Mouse (Mus musculus) embryonic facial prominence, embryonic 12.5 days (tissue): ENCODE results near the gene Gm10283. TPM values are rescaled to one million over a fixed set of nuclear protein-coding genes. Genes with fewer than 3 reads are reported as not detected.

ENCODE experiments used
- ATAC-seq: fragments of 200-750 bp; cut with Nextera tagmentation; 2 replicates; pipeline ENCODE4 v1.8.0; 2017; ENCODE audit not compliant: insufficient number of reproducible peaks, insufficient read depth, low FRiP score, low TSS enrichment
- H3K27ac ChIP-seq: fragments of 300-500 bp; sonication (generic); 2 replicates; pipeline ENCODE4 v1.5.1; 2016; ENCODE audit warnings: mild to moderate bottlenecking
- H3K27me3 ChIP-seq: fragments of 300-500 bp; sonication (generic); 2 replicates; pipeline ENCODE4 v1.6.1; 2016; ENCODE audit warnings: mild to moderate bottlenecking, moderate library complexity
- H3K36me3 ChIP-seq: fragments of 300-500 bp; sonication (generic); 2 replicates; pipeline ENCODE4 v1.6.1; 2016; ENCODE audit warnings: mild to moderate bottlenecking
- H3K4me1 ChIP-seq: fragments of 300-500 bp; sonication (generic); 2 replicates; pipeline ENCODE4 v1.6.1; 2016
- H3K4me2 ChIP-seq: fragments of 300-500 bp; sonication (generic); replicated peaks from 2 replicates; pipeline ENCODE4 v1.6.1; 2016; ENCODE audit warnings: mild to moderate bottlenecking, moderate library complexity
- H3K4me3 ChIP-seq: fragments of 300-500 bp; sonication (generic); 2 replicates; pipeline ENCODE4 v1.5.1; 2016; ENCODE audit warnings: mild to moderate bottlenecking
- H3K9ac ChIP-seq: fragments of 300-500 bp; sonication (generic); 2 replicates; pipeline ENCODE4 v1.6.1; 2016; ENCODE audit warnings: mild to moderate bottlenecking, moderate library complexity
- H3K9me3 ChIP-seq: fragments of 300-500 bp; sonication (generic); 2 replicates; pipeline ENCODE4 v1.6.1; 2016; ENCODE audit warnings: mild to moderate bottlenecking, moderate library complexity
- WGBS: fragments of 180-500 bp; shearing (Covaris S2); methylation state at CpG from one replicate; pipeline ENCODE4 v1.1.7; 2016; 5-methylcytosine and 5-hydroxymethylcytosine counted together
- polyA plus RNA-seq: library from polyadenylated mRNA; unstranded; fragments of >200 nt; fragmentation: Nextera tagmentation; extraction: Ambion mirVana; gene quantifications from 2 replicates; pipeline ENCODE4 v1.2.1, GENCODE M21; 2016

Gm10283 gene
- polyA plus RNA-seq, 1 experiment from 2014 or later = not detected

GRCm38 (mm10) chr8:60438557-60438956 is 64.4 kb downstream of the Gm10283 start:
- Histone ChIP-seq H3K4me2 (no peak overlapping the region), H3K9ac (no peak overlapping the region), H3K27me3 (no peaks in the 10 kb centered on the region), H3K27ac (no peak overlapping the region), H3K36me3 (no peaks in the 10 kb centered on the region), H3K9me3 (no peaks in the 10 kb centered on the region), H3K4me3 (no peak overlapping the region), H3K4me1 (no peaks in the 10 kb centered on the region)
- 35% methylated on average over 3 of the region's 3 CpGs for WGBS
- no peak for ATAC-seq

- H3K4me2 ChIP-seq = no peak overlapping the region
- no peaks in the 10 kb centered on the region for H3K4me1 ChIP-seq
- no peak overlapping the region for H3K9ac ChIP-seq
- H3K27me3 ChIP-seq = no peaks in the 10 kb centered on the region
- ATAC-seq = no peak
- no peaks in the 10 kb centered on the region for H3K9me3 ChIP-seq
- 89% methylated on average over 3 of the region's 3 CpGs for WGBS
- no peak overlapping the region for H3K27ac ChIP-seq
- no peak overlapping the region for H3K4me3 ChIP-seq
- no peaks in the 10 kb centered on the region for H3K36me3 ChIP-seq
These were observed 66.1 kb downstream of the Gm10283 start for GRCm38 (mm10) chr8:60436872-60437271.

- H3K36me3 ChIP-seq = no peaks in the 10 kb centered on the region
- no peaks in the 10 kb centered on the region for H3K4me1 ChIP-seq
- H3K27me3 ChIP-seq = no peaks in the 10 kb centered on the region
- ATAC-seq = no peak
- 97% methylated on average over 5 of the region's 5 CpGs for WGBS
- H3K4me3 ChIP-seq = no peak overlapping the region
- no peak overlapping the region for H3K27ac ChIP-seq
- H3K4me2 ChIP-seq = no peak overlapping the region
- no peak overlapping the region for H3K9ac ChIP-seq
- no peaks in the 10 kb centered on the region for H3K9me3 ChIP-seq
These were observed 70.3 kb downstream of the Gm10283 start for GRCm38 (mm10) chr8:60432649-60433048.

- H3K9ac ChIP-seq = no peak overlapping the region
- 78% methylated on average over 8 of the region's 8 CpGs for WGBS
- no peak for ATAC-seq
- H3K4me2 ChIP-seq = no peak overlapping the region
- H3K27me3 ChIP-seq = no peaks in the 10 kb centered on the region
- no peaks in the 10 kb centered on the region for H3K36me3 ChIP-seq
- H3K4me3 ChIP-seq = no peak overlapping the region
- H3K27ac ChIP-seq = no peak overlapping the region
- no peaks in the 10 kb centered on the region for H3K4me1 ChIP-seq
- no peaks in the 10 kb centered on the region for H3K9me3 ChIP-seq
These were observed 96.6 kb downstream of the Gm10283 start for GRCm38 (mm10) chr8:60406358-60406757.

- Histone ChIP-seq H3K27me3 (no peaks in the 10 kb centered on the region), H3K4me1 (no peaks in the 10 kb centered on the region), H3K4me2 (no peak overlapping the region), H3K9me3 (no peaks in the 10 kb centered on the region), H3K4me3 (no peak overlapping the region), H3K27ac (no peak overlapping the region), H3K9ac (no peak overlapping the region), H3K36me3 (no peaks in the 10 kb centered on the region)
- ATAC-seq = no peak
- WGBS = 47% methylated on average over 6 of the region's 6 CpGs
These were observed 97.9 kb downstream of the Gm10283 start for GRCm38 (mm10) chr8:60404994-60405548.

GRCm38 (mm10) chr8:60393675-60394074 is 109.3 kb downstream of the Gm10283 start:
- no peak overlapping the region for H3K4me3 ChIP-seq
- H3K4me1 ChIP-seq = no peaks in the 10 kb centered on the region
- 81% methylated on average over 4 of the region's 4 CpGs for WGBS
- no peak overlapping the region for H3K9ac ChIP-seq
- no peaks in the 10 kb centered on the region for H3K9me3 ChIP-seq
- no peak overlapping the region for H3K4me2 ChIP-seq
- no peak for ATAC-seq
- H3K27me3 ChIP-seq = no peaks in the 10 kb centered on the region
- H3K36me3 ChIP-seq = no peaks in the 10 kb centered on the region
- H3K27ac ChIP-seq = no peak overlapping the region

- Histone ChIP-seq H3K36me3 (no peaks in the 10 kb centered on the region), H3K4me1 (no peaks in the 10 kb centered on the region), H3K27ac (no peak overlapping the region), H3K9me3 (no peaks in the 10 kb centered on the region), H3K9ac (no peak overlapping the region), H3K4me3 (no peak overlapping the region), H3K27me3 (no peaks in the 10 kb centered on the region), H3K4me2 (no peak overlapping the region)
- WGBS = 96% methylated on average over 2 of the region's 2 CpGs
- ATAC-seq = no peak
These were observed 116.4 kb downstream of the Gm10283 start for GRCm38 (mm10) chr8:60386589-60386988.

Other genes with a start within 250 kb of the Gm10283 start
- 0.77 and 1.3 TPM in 2 replicates for gene Aadat, start 2.7 kb upstream of the Gm10283 start, polyA plus RNA-seq
- gene Mfap3l, start 129.6 kb upstream of the Gm10283 start, polyA plus RNA-seq = 1.7 and 1.8 TPM in 2 replicates